Mouse (Mus musculus) c-Kit-positive CD71-positive TER-119-positive erythroid progenitor cells, embryonic 14.5 days (primary cell): ENCODE results near the gene Ppfibp1.
A peak's percentile ranks its signal among the peaks of the same experiment; 100 is the strongest.

Source experiments
- DNase-seq: peaks from one replicate; pipeline ENCODE4 v3.0.0-alpha.2; 2013; ENCODE audit warnings: low spot score

Gene Ppfibp1

GRCm38 (mm10) chr6:146959908-146960680 lies 71.8 kb downstream of the Ppfibp1 start:
- no peak for DNase-seq

- no peak for DNase-seq
These were observed 72.7 kb downstream of the Ppfibp1 start for GRCm38 (mm10) chr6:146960956-146961355.

GRCm38 (mm10) chr6:146961832-146962481 lies 73.7 kb downstream of the Ppfibp1 start:
- DNase-seq, result peak; percentile 14

- DNase-seq, result no peak
These were observed 75.3 kb downstream of the Ppfibp1 start for GRCm38 (mm10) chr6:146963396-146964150.

- no peak for DNase-seq
These were observed 77.0 kb downstream of the Ppfibp1 start for GRCm38 (mm10) chr6:146965139-146965772.

GRCm38 (mm10) chr6:146966446-146967019 lies 78.2 kb downstream of the Ppfibp1 start:
- DNase-seq, result no peak

- no peak for DNase-seq
These were observed 79.5 kb downstream of the Ppfibp1 start for GRCm38 (mm10) chr6:146967836-146968235.

- no peak for DNase-seq
These were observed 82.5 kb downstream of the Ppfibp1 start for GRCm38 (mm10) chr6:146970811-146971210.

GRCm38 (mm10) chr6:146971366-146971765 lies 83.1 kb downstream of the Ppfibp1 start:
- no peak for DNase-seq

- DNase-seq, result no peak
These were observed 83.7 kb downstream of the Ppfibp1 start for GRCm38 (mm10) chr6:146972009-146972408.

- no peak for DNase-seq
These were observed 84.5 kb downstream of the Ppfibp1 start for GRCm38 (mm10) chr6:146972740-146973139.

GRCm38 (mm10) chr6:146973406-146973805 lies 85.1 kb downstream of the Ppfibp1 start:
- DNase-seq, result no peak

- no peak for DNase-seq
These were observed 85.5 kb downstream of the Ppfibp1 start for GRCm38 (mm10) chr6:146973830-146974229.

GRCm38 (mm10) chr6:146976446-146976845 lies 88.2 kb downstream of the Ppfibp1 start:
- DNase-seq, result no peak

GRCm38 (mm10) chr6:146978691-146979114 lies 90.4 kb downstream of the Ppfibp1 start:
- DNase-seq, result no peak

GRCm38 (mm10) chr6:146979115-146979744 lies 90.9 kb downstream of the Ppfibp1 start:
- no peak for DNase-seq

- no peak for DNase-seq
These were observed 91.7 kb downstream of the Ppfibp1 start for GRCm38 (mm10) chr6:146979953-146980352.

- DNase-seq, result no peak
These were observed 93.1 kb downstream of the Ppfibp1 start for GRCm38 (mm10) chr6:146981249-146981835.

GRCm38 (mm10) chr6:146984569-146984968 lies 96.3 kb downstream of the Ppfibp1 start:
- DNase-seq, result no peak

- DNase-seq, result peak; percentile 41
These were observed 105.9 kb downstream of the Ppfibp1 start for GRCm38 (mm10) chr6:146994236-146994635.

- no peak for DNase-seq
These were observed 107.1 kb downstream of the Ppfibp1 start for GRCm38 (mm10) chr6:146995391-146995790.
